Mouse (Mus musculus): Measurements from ENCODE around the gene Gm43738. TPM values are rescaled to one million over a fixed set of nuclear protein-coding genes. Genes with fewer than 3 reads are reported as not detected.
"Not testable (repeated sequence)": the region's sequence is repeated elsewhere in the genome, so short reads cannot be mapped to it uniquely, and the experiment has no call there.

The Gm43738 gene
- polyA plus RNA-seq, 1 experiment from 2014 or later, result not detected

DNA sequence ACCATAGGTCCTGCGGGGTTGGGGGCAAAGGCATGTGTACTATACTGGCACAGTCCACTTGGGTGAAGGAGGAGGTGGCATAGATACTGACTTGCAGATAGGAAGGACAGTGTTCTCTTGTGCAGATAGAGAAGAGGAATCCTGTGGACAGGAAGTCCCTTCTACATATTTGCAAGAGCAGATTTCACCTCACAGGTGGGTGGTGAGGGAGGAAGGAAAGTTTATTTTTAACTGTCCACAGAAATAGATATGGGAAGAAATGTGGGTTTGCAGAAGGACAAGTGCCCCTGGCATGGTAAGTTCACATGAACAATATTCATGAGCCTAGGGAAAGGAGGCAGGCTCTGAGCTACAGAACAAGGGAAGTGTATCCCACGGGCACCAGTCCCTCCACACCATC is 16.8 kb downstream of the Gm43738 start:
- no peak overlapping the region for H3K4me3 ChIP-seq
- H3K9ac ChIP-seq, result no peak overlapping the region
- 0 out of 2 replicates have a peak, but pooled peaks cover 2% of the 10 kb centered on the region for H3K27me3 ChIP-seq (replicated peaks)
- ATAC-seq (replicated peaks), result no peak
- WGBS, result 89% methylated on average over 2 of the region's 2 CpGs
- H3K27ac ChIP-seq, result no peak overlapping the region
- peaks cover 11% of the 10 kb centered on the region for H3K4me1 ChIP-seq
- no peak overlapping the region for H3K4me2 ChIP-seq
- peaks cover 47% of the 10 kb centered on the region for H3K36me3 ChIP-seq (replicated peaks)
- H3K9me3 ChIP-seq, result no peaks in the 10 kb centered on the region

DNA sequence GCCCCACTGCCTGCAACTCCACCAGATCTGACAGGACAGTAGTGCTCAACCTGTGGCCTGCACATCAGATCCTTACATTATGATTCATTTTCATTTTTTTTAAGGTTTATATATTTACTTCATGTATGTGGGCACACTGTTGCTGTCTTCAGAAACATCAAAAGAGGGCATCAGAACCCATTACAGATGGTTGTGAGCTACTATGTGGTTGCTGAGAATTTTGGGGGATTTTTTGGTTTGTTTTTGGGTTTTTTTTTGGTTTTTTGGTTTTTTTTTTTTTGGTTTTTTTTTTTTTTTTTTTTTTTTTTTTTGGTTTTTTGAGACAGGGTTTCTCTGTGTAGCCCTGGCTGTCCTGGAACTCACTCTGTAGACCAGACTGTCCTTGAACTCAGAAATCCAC is 18.6 kb downstream of the Gm43738 start:
- peaks cover 38% of the 10 kb centered on the region for H3K36me3 ChIP-seq (replicated peaks)
- not testable (repeated sequence) for H3K4me1 ChIP-seq, H3K4me2 ChIP-seq

DNA sequence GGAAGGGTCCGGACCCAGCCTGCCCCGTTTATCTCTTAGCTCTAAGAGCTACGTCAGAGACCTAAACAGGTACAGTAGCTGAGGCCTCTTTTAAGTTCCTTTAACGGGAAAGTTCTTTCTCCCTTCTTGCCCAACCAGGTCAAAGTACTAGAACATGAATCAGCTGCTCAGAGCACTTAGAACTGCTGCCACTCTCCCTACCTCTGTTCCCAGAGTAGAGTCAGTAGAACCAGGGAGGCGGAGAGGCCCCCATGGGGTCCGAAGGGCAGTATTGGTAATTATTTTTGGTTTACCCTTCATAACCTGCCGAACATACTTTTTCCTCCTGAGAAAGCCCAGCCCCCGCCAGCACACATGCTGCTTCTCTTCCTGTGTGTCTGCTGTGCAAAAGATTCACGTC is 23.5 kb downstream of the Gm43738 start:
- 93% methylated on average over 9 of the region's 9 CpGs for WGBS
- Histone ChIP-seq H3K27me3 (replicated peaks) (no peaks in the 10 kb centered on the region), H3K9me3 (no peaks in the 10 kb centered on the region), H3K27ac (no peak overlapping the region), H3K4me3 (no peak overlapping the region), H3K9ac (no peak overlapping the region), H3K4me1 (no peaks in the 10 kb centered on the region), H3K4me2 (no peak overlapping the region), H3K36me3 (replicated peaks) (peaks cover 58% of the 10 kb centered on the region)
- no peak for ATAC-seq (replicated peaks)

More for the DNA sequence above, 18.6 kb downstream of the Gm43738 start:
- not testable (repeated sequence) for H3K27me3 ChIP-seq (replicated peaks); H3K9ac ChIP-seq; H3K27ac ChIP-seq; H3K4me3 ChIP-seq; H3K9me3 ChIP-seq; ATAC-seq (replicated peaks)

- ATAC-seq (replicated peaks), result no peak
- no peaks in the 10 kb centered on the region for H3K27me3 ChIP-seq (replicated peaks)
- H3K36me3 ChIP-seq (replicated peaks), result peaks cover 66% of the 10 kb centered on the region
- no peak overlapping the region for H3K27ac ChIP-seq
- H3K9me3 ChIP-seq, result no peaks in the 10 kb centered on the region
- no peak overlapping the region for H3K4me2 ChIP-seq
- H3K4me3 ChIP-seq, result no peak overlapping the region
- no peak overlapping the region for H3K9ac ChIP-seq
- no peaks in the 10 kb centered on the region for H3K4me1 ChIP-seq
Observed at GRCm38 (mm10) chr3:89067265-89067664, 33.6 kb downstream of the Gm43738 start.

- WGBS, result 59% methylated on average over 3 of the region's 3 CpGs
- no peak for ATAC-seq (replicated peaks)
- H3K4me3 ChIP-seq, result no peak overlapping the region
- H3K4me1 ChIP-seq, result no peaks in the 10 kb centered on the region
- no peak overlapping the region for H3K27ac ChIP-seq
- H3K27me3 ChIP-seq (replicated peaks), result no peaks in the 10 kb centered on the region
- no peak overlapping the region for H3K9ac ChIP-seq
- H3K36me3 ChIP-seq (replicated peaks), result peaks cover 51% of the 10 kb centered on the region
- no peak overlapping the region for H3K4me2 ChIP-seq
- H3K9me3 ChIP-seq, result no peaks in the 10 kb centered on the region
Observed at GRCm38 (mm10) chr3:89061696-89062095, 39.2 kb downstream of the Gm43738 start.

DNA sequence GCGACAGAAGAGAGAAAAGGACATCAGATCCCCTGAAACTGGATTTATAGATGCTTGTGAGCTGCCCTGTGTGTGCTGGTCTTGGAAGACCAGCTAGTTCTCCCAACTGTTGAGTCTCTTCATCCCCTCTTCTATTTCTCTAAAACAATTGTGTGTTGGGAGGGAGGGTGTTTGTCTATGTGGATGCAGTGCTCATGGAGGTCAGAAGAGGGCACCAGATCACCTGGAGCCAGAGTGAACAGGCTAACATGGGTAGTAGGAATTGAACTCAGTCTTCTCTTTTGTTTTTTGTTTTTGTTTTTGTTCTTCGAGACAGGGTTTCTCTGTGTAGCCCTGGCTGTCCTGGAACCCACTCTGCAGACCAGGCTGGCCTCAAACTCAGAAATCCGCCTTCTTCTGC is 42.1 kb downstream of the Gm43738 start:
- no peak for ATAC-seq (replicated peaks)
- peaks cover 55% of the 10 kb centered on the region for H3K36me3 ChIP-seq (replicated peaks)

DNA sequence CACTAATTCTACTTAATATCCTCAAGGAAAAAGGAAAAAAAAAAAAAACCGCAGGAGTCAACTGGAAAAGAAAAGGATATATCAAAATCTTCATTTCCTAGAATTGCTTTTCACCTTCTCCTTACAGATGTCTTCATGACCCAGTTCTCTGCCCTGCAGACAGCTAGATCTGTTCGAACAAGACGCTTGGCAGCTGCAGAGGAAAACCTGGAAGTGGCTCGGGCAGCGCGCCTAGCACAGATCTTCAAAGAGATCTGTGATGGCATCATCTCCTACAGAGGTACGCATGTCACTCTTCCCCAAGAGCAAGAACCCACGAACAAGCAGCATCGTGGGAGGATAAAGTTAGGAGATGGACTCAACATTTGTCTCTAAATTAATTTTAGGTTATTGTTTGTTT is 42.5 kb downstream of the Gm43738 start:
- Histone ChIP-seq H3K27ac (no peak overlapping the region), H3K4me2 (no peak overlapping the region), H3K36me3 (replicated peaks) (peaks cover 53% of the 10 kb centered on the region), H3K9me3 (no peaks in the 10 kb centered on the region), H3K9ac (no peak overlapping the region), H3K27me3 (replicated peaks) (no peaks in the 10 kb centered on the region), H3K4me1 (no peaks in the 10 kb centered on the region), H3K4me3 (no peak overlapping the region)
- WGBS, result 96% methylated on average over 9 of the region's 9 CpGs
- ATAC-seq (replicated peaks), result no peak

More for the DNA sequence above, 42.1 kb downstream of the Gm43738 start:
- H3K27ac ChIP-seq, result no peak overlapping the region
- no peaks in the 10 kb centered on the region for H3K9me3 ChIP-seq
- 82% methylated on average over 3 of the region's 3 CpGs for WGBS
- H3K4me1 ChIP-seq, result no peaks in the 10 kb centered on the region
- H3K9ac ChIP-seq, result no peak overlapping the region
- H3K4me2 ChIP-seq, result no peak overlapping the region
- no peaks in the 10 kb centered on the region for H3K27me3 ChIP-seq (replicated peaks)
- no peak overlapping the region for H3K4me3 ChIP-seq

DNA sequence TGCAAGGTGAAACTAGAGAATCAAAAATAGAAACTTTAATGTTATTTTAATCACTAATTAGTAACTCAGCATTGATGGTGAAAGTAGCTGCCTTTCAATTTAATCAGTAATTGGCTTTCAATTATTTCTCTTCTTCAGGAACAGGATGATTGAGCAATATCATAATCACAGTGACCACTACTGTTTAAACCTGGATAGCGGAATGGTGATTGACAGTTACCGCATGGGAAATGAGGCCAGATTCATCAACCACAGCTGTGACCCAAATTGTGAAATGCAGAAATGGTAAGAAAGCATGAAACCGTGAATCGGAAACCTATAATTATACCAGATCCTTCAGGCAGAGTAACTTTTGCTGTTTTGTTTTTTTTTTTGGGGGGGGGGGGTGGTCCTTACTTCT is 57.5 kb downstream of the Gm43738 start:
- no peaks in the 10 kb centered on the region for H3K27me3 ChIP-seq (replicated peaks)
- no peak overlapping the region for H3K27ac ChIP-seq
- no peak for ATAC-seq (replicated peaks)
- 86% methylated on average over 4 of the region's 4 CpGs for WGBS
- no peaks in the 10 kb centered on the region for H3K4me1 ChIP-seq
- H3K9me3 ChIP-seq, result no peaks in the 10 kb centered on the region
- no peak overlapping the region for H3K9ac ChIP-seq
- H3K4me2 ChIP-seq, result no peak overlapping the region
- H3K36me3 ChIP-seq (replicated peaks), result peaks cover 26% of the 10 kb centered on the region
- no peak overlapping the region for H3K4me3 ChIP-seq

Other genes starting within 250 kb of the Gm43738 start
- 49.5 and 52.2 TPM in 2 replicates for gene Msto1, start 187.1 kb downstream of the Gm43738 start, polyA plus RNA-seq (2015; fragmentation: Nextera tagmentation; extraction: Ambion mirVana)
- 21.1 and 22.0 TPM in 2 replicates for gene Ash1l, start 150.5 kb downstream of the Gm43738 start, polyA plus RNA-seq (2015; fragmentation: Nextera tagmentation; extraction: Ambion mirVana)
- 123 and 126 TPM in 2 replicates for gene Dap3, start 149.9 kb downstream of the Gm43738 start, polyA plus RNA-seq (2015; fragmentation: Nextera tagmentation; extraction: Ambion mirVana)
- 111 and 113 TPM in 2 replicates for gene Rusc1, start 7.8 kb downstream of the Gm43738 start, polyA plus RNA-seq (2015; fragmentation: Nextera tagmentation; extraction: Ambion mirVana)
- 461 and 488 TPM in 2 replicates for gene Fdps, start 860 bp upstream of the Gm43738 start, polyA plus RNA-seq (2015; fragmentation: Nextera tagmentation; extraction: Ambion mirVana)
- gene Pklr, start 35.0 kb upstream of the Gm43738 start, polyA plus RNA-seq (2015; fragmentation: Nextera tagmentation; extraction: Ambion mirVana), result 0.05 and 0.14 TPM in 2 replicates
- 59.6 and 59.8 TPM in 2 replicates for gene Hcn3, start 59.1 kb upstream of the Gm43738 start, polyA plus RNA-seq (2015; fragmentation: Nextera tagmentation; extraction: Ambion mirVana)
- 22.4 and 26.7 TPM in 2 replicates for gene Clk2, start 63.7 kb upstream of the Gm43738 start, polyA plus RNA-seq (2015; fragmentation: Nextera tagmentation; extraction: Ambion mirVana)
- gene Scamp3, start 76.4 kb upstream of the Gm43738 start, polyA plus RNA-seq (2015; fragmentation: Nextera tagmentation; extraction: Ambion mirVana), result 144 and 146 TPM in 2 replicates
- gene Fam189b, start 82.0 kb upstream of the Gm43738 start, polyA plus RNA-seq (2015; fragmentation: Nextera tagmentation; extraction: Ambion mirVana), result 33.5 and 37.5 TPM in 2 replicates
- 50.3 and 51.0 TPM in 2 replicates for gene Gba, start 101.8 kb upstream of the Gm43738 start, polyA plus RNA-seq (2015; fragmentation: Nextera tagmentation; extraction: Ambion mirVana)
- gene Thbs3, start 114.1 kb upstream of the Gm43738 start, polyA plus RNA-seq (2015; fragmentation: Nextera tagmentation; extraction: Ambion mirVana), result 58.7 and 58.8 TPM in 2 replicates
- 159 and 161 TPM in 2 replicates for gene Mtx1, start 126.0 kb upstream of the Gm43738 start, polyA plus RNA-seq (2015; fragmentation: Nextera tagmentation; extraction: Ambion mirVana)
- gene Muc1, start 128.0 kb upstream of the Gm43738 start, polyA plus RNA-seq (2015; fragmentation: Nextera tagmentation; extraction: Ambion mirVana), result 0.93 and 1.3 TPM in 2 replicates
- gene Krtcap2, start 144.9 kb upstream of the Gm43738 start, polyA plus RNA-seq (2015; fragmentation: Nextera tagmentation; extraction: Ambion mirVana), result 177 and 185 TPM in 2 replicates
- gene Trim46, start 145.2 kb upstream of the Gm43738 start, polyA plus RNA-seq (2015; fragmentation: Nextera tagmentation; extraction: Ambion mirVana), result 95.9 and 97.9 TPM in 2 replicates
- 65.8 and 69.1 TPM in 2 replicates for gene Dpm3, start 158.3 kb upstream of the Gm43738 start, polyA plus RNA-seq (2015; fragmentation: Nextera tagmentation; extraction: Ambion mirVana)
- gene Slc50a1, start 169.5 kb upstream of the Gm43738 start, polyA plus RNA-seq (2015; fragmentation: Nextera tagmentation; extraction: Ambion mirVana), result 31.4 and 37.5 TPM in 2 replicates
- gene Efna1, start 180.0 kb upstream of the Gm43738 start, polyA plus RNA-seq (2015; fragmentation: Nextera tagmentation; extraction: Ambion mirVana), result 8.0 and 10.2 TPM in 2 replicates
- 40.5 and 43.0 TPM in 2 replicates for gene Efna3, start 221.9 kb upstream of the Gm43738 start, polyA plus RNA-seq (2015; fragmentation: Nextera tagmentation; extraction: Ambion mirVana)
- 4.3 and 5.8 TPM in 2 replicates for gene Efna4, start 236.9 kb upstream of the Gm43738 start, polyA plus RNA-seq (2015; fragmentation: Nextera tagmentation; extraction: Ambion mirVana)
- gene Adam15, start 248.9 kb upstream of the Gm43738 start, polyA plus RNA-seq (2015; fragmentation: Nextera tagmentation; extraction: Ambion mirVana), result 59.5 and 62.2 TPM in 2 replicates

Measured in midbrain, embryonic 15.5 days (tissue).